Mouse (Mus musculus): ENCODE measurements around the gene Dnah2.
A peak's percentile ranks its signal among the peaks of the same experiment; 100 is the strongest.

- peak; percentile 39; the same call in 1 of the 2 replicates for TF ChIP-seq CTCF (IDR thresholded peaks at IDR 0.05; ENCODE audit: low read depth)
- TF ChIP-seq EP300 (IDR thresholded peaks at IDR 0.05; ENCODE audit: low read depth) = no peak
These were observed 16.3 kb downstream of the Dnah2 start for GRCm38 (mm10) chr11:69532480-69533150.

All from liver, embryonic 14.5 days (tissue).